Mouse (Mus musculus) v-Abl transformed pro-B cells (cell line): ENCODE data around the gene Nfat5.

Experiments used
- in situ Hi-C, 2 experiments: fragments of 400-800 bp; cut with MboI; formaldehyde crosslinking; loops; one replicate each; pipeline ENCODE4 v1.15.1; 2025; ENCODE audit not compliant: unreplicated experiment in 2 of 2

Gene Nfat5

GRCm38 (mm10) chr8:107291171-107291601 is 2.1 kb upstream of the Nfat5 start:
- in situ Hi-C loops: no loop called here

- in situ Hi-C loops: no loop called here
These were observed 947 bp upstream of the Nfat5 start for GRCm38 (mm10) chr8:107292119-107292927.

- in situ Hi-C loops: no loop called here
These were observed 665 bp downstream of the Nfat5 start for GRCm38 (mm10) chr8:107293641-107294628.

- in situ Hi-C loops: no loop called here
These were observed 2.2 kb downstream of the Nfat5 start for GRCm38 (mm10) chr8:107295450-107295849.

- in situ Hi-C loops: loop anchor here (5.0 to 10.0 kb wide), 2 partner anchors 125 to 127 kb away; no protein-coding TSS in a partner anchor
These were observed 18.6 kb downstream of the Nfat5 start for GRCm38 (mm10) chr8:107311876-107312275.

GRCm38 (mm10) chr8:107324142-107324541 is 30.9 kb downstream of the Nfat5 start:
- in situ Hi-C loops: loop anchor here (5.0 to 10.0 kb wide), 3 partner anchors 207 to 629 kb away; no protein-coding TSS in a partner anchor

- in situ Hi-C loops: loop anchor here in 1 of 2 experiments (10.0 kb wide), 1 partner anchor 635 kb away; no protein-coding TSS in a partner anchor
These were observed 36.3 kb downstream of the Nfat5 start for GRCm38 (mm10) chr8:107329595-107329994.

- in situ Hi-C loops: no loop called here
These were observed 43.2 kb downstream of the Nfat5 start for GRCm38 (mm10) chr8:107336480-107336879.

- in situ Hi-C loops: no loop called here
These were observed 77.0 kb downstream of the Nfat5 start for GRCm38 (mm10) chr8:107370311-107370710.

- in situ Hi-C loops: no loop called here
These were observed 84.1 kb downstream of the Nfat5 start for GRCm38 (mm10) chr8:107377346-107377745.

- in situ Hi-C loops: loop anchor here (10.0 kb wide), 1 partner anchor 194 kb away; no protein-coding TSS in a partner anchor
These were observed 87.5 kb downstream of the Nfat5 start for GRCm38 (mm10) chr8:107380734-107381133.

- in situ Hi-C loops: loop anchor here (10.0 kb wide), 1 partner anchor 193 kb away; no protein-coding TSS in a partner anchor
These were observed 88.4 kb downstream of the Nfat5 start for GRCm38 (mm10) chr8:107381666-107382065.

GRCm38 (mm10) chr8:107382898-107383297 is 89.6 kb downstream of the Nfat5 start:
- in situ Hi-C loops: loop anchor here (10.0 kb wide), 1 partner anchor 192 kb away; no protein-coding TSS in a partner anchor

- in situ Hi-C loops: loop anchor here (10.0 kb wide), 1 partner anchor 190 kb away; no protein-coding TSS in a partner anchor
These were observed 91.4 kb downstream of the Nfat5 start for GRCm38 (mm10) chr8:107384651-107385050.

GRCm38 (mm10) chr8:107385063-107385462 is 91.8 kb downstream of the Nfat5 start:
- in situ Hi-C loops: loop anchor here (10.0 kb wide), 1 partner anchor 190 kb away; no protein-coding TSS in a partner anchor

- in situ Hi-C loops: loop anchor here (10.0 kb wide), 1 partner anchor 189 kb away; no protein-coding TSS in a partner anchor
These were observed 92.9 kb downstream of the Nfat5 start for GRCm38 (mm10) chr8:107386171-107386570.

- in situ Hi-C loops: loop anchor here (10.0 kb wide), 1 partner anchor 188 kb away; no protein-coding TSS in a partner anchor
These were observed 93.4 kb downstream of the Nfat5 start for GRCm38 (mm10) chr8:107386642-107387041.

GRCm38 (mm10) chr8:107387861-107388260 is 94.6 kb downstream of the Nfat5 start:
- in situ Hi-C loops: loop anchor here (10.0 kb wide), 1 partner anchor 187 kb away; no protein-coding TSS in a partner anchor

GRCm38 (mm10) chr8:107389557-107389956 is 96.3 kb downstream of the Nfat5 start:
- in situ Hi-C loops: loop anchor here (10.0 kb wide), 1 partner anchor 185 kb away; no protein-coding TSS in a partner anchor

- in situ Hi-C loops: no loop called here
These were observed 97.3 kb downstream of the Nfat5 start for GRCm38 (mm10) chr8:107390476-107391135.
